Mouse (Mus musculus): ENCODE data around the gene Kif2b.

Kif2b gene

GRCm38 (mm10) chr11:91577317-91577716 lies at the start of gene Kif2b:
Kif2b (minus strand) TSS chr11:91577558.
- no peak for DNase-seq

DNA sequence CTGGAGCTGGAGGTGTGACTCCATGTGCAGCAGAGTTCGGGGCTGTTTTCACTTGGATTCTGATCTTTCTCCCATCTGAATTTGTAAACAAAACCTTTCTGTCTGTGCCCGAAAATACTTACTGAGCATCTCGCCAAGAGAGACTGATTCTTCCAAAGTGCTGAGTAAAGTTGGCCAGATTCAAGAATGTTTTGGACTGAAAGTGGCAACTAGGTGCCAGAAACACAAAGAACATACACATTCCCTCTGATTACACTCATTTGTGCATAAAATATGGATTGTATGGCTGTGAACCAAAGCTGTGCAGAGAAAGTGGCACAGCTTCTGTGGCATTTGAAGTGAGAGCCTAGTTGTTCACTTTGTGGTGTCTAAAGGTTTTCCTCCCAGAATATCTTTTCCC lies 15.7 kb upstream of the Kif2b start:
- DNase-seq, result no peak

DNA sequence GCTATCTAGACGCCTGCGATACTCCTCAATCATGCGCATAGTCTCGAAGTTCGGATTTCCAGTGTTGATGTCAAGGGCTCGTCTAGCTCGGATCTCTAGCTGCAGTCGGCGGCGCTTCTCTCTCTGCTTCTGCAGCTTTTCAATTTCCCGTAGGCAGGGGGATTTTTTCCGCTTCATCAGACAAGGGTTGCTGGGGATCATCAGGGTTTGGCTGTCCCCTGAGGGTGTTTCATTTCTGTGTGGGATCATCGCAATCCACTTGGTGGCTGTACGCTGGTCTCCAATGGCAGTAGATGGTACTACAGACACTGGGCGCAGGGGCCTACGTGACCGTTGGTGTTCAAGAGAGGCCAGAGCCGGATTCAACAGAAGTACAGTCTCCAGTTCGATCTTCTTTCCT lies 502 bp downstream of the Kif2b start:
- no peak for DNase-seq

GRCm38 (mm10) chr11:91575406-91575805 lies 2.0 kb downstream of the Kif2b start:
- no peak for DNase-seq

DNA sequence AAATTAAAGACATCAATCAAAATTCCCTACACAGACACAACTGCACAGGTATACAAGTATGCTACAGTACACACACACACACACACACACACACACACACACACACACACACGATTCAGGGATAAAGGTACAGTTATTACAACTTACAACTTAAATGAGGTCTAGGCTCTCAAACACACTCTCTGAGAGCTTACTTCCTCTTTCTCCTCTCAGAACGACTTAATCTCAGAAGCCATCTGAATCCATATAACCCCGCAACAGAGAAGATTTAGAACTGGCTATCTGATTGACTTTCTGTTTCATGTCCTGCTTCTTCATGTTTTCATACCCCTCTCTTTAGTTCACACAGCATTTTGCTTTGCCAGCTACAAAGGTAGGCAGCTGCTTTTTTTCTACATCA lies 2.9 kb downstream of the Kif2b start:
- no peak for DNase-seq

- no peak for DNase-seq
These were observed 46.6 kb downstream of the Kif2b start for GRCm38 (mm10) chr11:91530737-91531136.
